Mouse (Mus musculus) liver, embryonic 14.5 days (tissue): ENCODE measurements around the gene Psmb3. TPM values are rescaled to one million over a fixed set of nuclear protein-coding genes. Genes with fewer than 3 reads are reported as not detected.

Experiments used
- ATAC-seq: fragments of 200-750 bp; cut with Nextera tagmentation; 2 replicates; pipeline ENCODE4 v1.8.0; 2017; ENCODE audit warnings: moderate number of reproducible peaks, mild to moderate bottlenecking, moderate library complexity; ENCODE audit not compliant: insufficient read depth
- DNase-seq, 3 experiments: peaks; one replicate each; pipeline ENCODE4 v3.0.0-alpha.2; 2012 to 2013; ENCODE audit warnings: low read depth in 3 of 3, low spot score in 3 of 3
- H3K27ac ChIP-seq: fragments of 300-500 bp; sonication (generic); 2 replicates; pipeline ENCODE4 v1.5.1; 2014; ENCODE audit warnings: moderate library complexity, mild to moderate bottlenecking, control low read depth, inconsistent platforms
- H3K27me3 ChIP-seq: fragments of 300-500 bp; sonication (generic); 2 replicates; pipeline ENCODE4 v1.6.1; 2014; ENCODE audit warnings: mild to moderate bottlenecking, low read length, moderate library complexity; ENCODE audit not compliant: control insufficient read depth, insufficient read depth
- H3K36me3 ChIP-seq: fragments of 300-500 bp; sonication (generic); replicated peaks from 2 replicates; pipeline ENCODE4 v1.6.1; 2014; ENCODE audit warnings: low read depth; ENCODE audit not compliant: control insufficient read depth, insufficient read depth
- H3K4me1 ChIP-seq, 2 experiments: fragments of 200-500 bp in 1 of 2; fragments of 300-500 bp in 1 of 2; sonication (generic) in 1 of 2; replicated peaks; 2 replicates each; pipeline ENCODE4 v1.6.1; 2012 to 2014; ENCODE audit warnings: antibody characterized with exemption in 1 of 2, inconsistent platforms in 1 of 2, low read length in 1 of 2; ENCODE audit not compliant: control insufficient read depth in 2 of 2, insufficient read depth in 2 of 2
- H3K4me2 ChIP-seq: fragments of 300-500 bp; sonication (generic); 2 replicates; pipeline ENCODE4 v1.6.1; 2014; ENCODE audit warnings: low read depth, mild to moderate bottlenecking, control low read depth, moderate library complexity
- H3K4me3 ChIP-seq, 2 experiments: fragments of 200-500 bp in 1 of 2; fragments of 300-500 bp in 1 of 2; sonication (generic) in 1 of 2; 2 replicates each; pipeline ENCODE4 v1.5.1; 2012 to 2014; ENCODE audit warnings: low read depth in 2 of 2, low read length in 2 of 2, mild to moderate bottlenecking in 2 of 2, control low read depth in 1 of 2, inconsistent platforms in 1 of 2, moderate library complexity in 1 of 2; ENCODE audit not compliant: insufficient read depth in 1 of 2
- H3K9ac ChIP-seq: fragments of 300-500 bp; sonication (generic); replicated peaks from 2 replicates; pipeline ENCODE4 v1.6.1; 2014; ENCODE audit warnings: mild to moderate bottlenecking, control low read depth, moderate library complexity
- H3K9me3 ChIP-seq: fragments of 300-500 bp; sonication (generic); 2 replicates; pipeline ENCODE4 v1.6.1; 2016; ENCODE audit warnings: low read length, mixed read lengths; ENCODE audit not compliant: control insufficient read depth
- CTCF ChIP-seq: IDR thresholded peaks from 2 replicates; pipeline ENCODE4 v1.5.1; 2016; ENCODE audit warnings: antibody characterized with exemption, low read depth, control low read depth
- EP300 ChIP-seq: IDR thresholded peaks from 2 replicates; pipeline ENCODE4 v1.6.1; 2016; ENCODE audit warnings: antibody characterized with exemption, low read depth
- WGBS: fragments of 180-500 bp; shearing (Covaris S2); extraction: QIAGEN DNeasy Blood & Tissue Kit; methylation state at CpG from one replicate; pipeline ENCODE4 v1.1.7; 2014; ENCODE audit not compliant: insufficient replicate concordance; 5-methylcytosine and 5-hydroxymethylcytosine counted together
- polyA plus RNA-seq, 2 experiments: library from polyadenylated mRNA; depleted of rRNA in 1 of 2; stranded (reverse) in 1 of 2; unstranded in 1 of 2; fragments of >200 nt; fragmentation: Nextera tagmentation in 1 of 2; extraction: Ambion mirVana in 1 of 2; gene quantifications; 2 replicates each; pipeline versions ENCODE4 v1.2.1 to v1.2.3; 2012 to 2014

Gene Psmb3
- polyA plus RNA-seq, 2 experiments = 197 to 330 TPM

DNA sequence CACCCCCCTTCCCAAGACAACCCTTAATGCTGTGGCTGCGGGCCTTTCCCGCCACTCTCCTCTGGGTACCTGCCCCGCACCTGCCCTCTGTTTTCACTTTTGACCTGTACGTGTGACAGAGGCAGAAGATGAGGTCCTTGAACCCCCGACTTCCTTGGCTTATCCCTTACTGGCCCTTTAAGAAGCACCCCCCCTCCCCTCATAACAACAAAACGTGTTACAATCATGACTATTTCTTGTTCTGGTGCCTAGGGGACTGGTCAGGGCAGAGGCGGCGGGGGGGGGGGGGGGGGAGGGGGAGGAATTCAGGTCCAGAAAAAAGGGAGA lies 38.9 kb upstream of the Psmb3 start:
- H3K36me3 ChIP-seq = no peaks in the 10 kb centered on the region
- 4% methylated on average over 8 of the region's 8 CpGs for WGBS

DNA sequence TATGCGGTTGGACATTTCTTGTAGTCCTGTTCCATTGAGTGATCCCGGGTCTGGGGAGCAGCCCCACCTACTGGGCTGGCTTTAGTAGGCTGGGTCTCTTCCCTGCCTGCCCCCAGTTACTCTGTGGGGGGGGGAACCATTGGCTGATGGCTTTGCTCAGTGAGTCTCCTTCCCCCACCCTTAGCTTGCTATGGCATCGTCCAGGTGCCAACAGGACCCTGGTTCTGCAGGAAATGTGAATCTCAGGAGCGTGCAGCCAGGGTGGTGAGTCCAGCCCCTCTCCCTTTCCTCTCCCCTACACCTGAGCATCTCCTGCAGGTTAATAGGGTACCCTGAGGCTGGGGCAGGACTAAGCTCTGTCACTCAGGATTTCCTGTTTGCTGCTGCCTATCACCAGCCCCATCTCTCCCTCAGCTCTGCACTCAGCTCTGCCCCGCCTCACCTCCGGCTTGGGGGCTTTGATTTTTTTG lies 38.4 kb upstream of the Psmb3 start:
- TF ChIP-seq EP300 = no peak
- peak; percentile 17; the same call in 1 of the 2 replicates for TF ChIP-seq CTCF
- H3K27ac ChIP-seq = no peak overlapping the region
- no peaks in the 10 kb centered on the region for H3K36me3 ChIP-seq
- no peak overlapping the region for H3K9ac ChIP-seq
- H3K9me3 ChIP-seq = no peaks in the 10 kb centered on the region
- WGBS = 18% methylated on average over 6 of the region's 6 CpGs
- DNase-seq (no peak), ATAC-seq (no peak)
- peaks cover 0 to 3% of the 10 kb centered on the region in 2 experiments; a peak in 1 of 4 replicates for H3K4me1 ChIP-seq
- no peak overlapping the region for H3K4me2 ChIP-seq
- H3K27me3 ChIP-seq = peaks cover 56% of the 10 kb centered on the region
- H3K4me3 ChIP-seq = no peak overlapping the region

More for the DNA sequence above, 38.9 kb upstream of the Psmb3 start:
- DNase-seq = no peak
- Histone ChIP-seq H3K9me3 (no peaks in the 10 kb centered on the region), H3K27ac (no peak overlapping the region), H3K27me3 (peaks cover 61% of the 10 kb centered on the region), H3K4me2 (peak overlapping the region; percentile 60), H3K4me1 (peaks cover 0 to 4% of the 10 kb centered on the region in 2 experiments; a peak in 1 of 4 replicates), H3K4me3 (peak overlapping the region; percentile 48 to 59; a peak in 3 of 4 replicates), H3K9ac (no peak overlapping the region)
- no peak for ATAC-seq
- TF ChIP-seq EP300 (no peak), CTCF (no peak)

DNA sequence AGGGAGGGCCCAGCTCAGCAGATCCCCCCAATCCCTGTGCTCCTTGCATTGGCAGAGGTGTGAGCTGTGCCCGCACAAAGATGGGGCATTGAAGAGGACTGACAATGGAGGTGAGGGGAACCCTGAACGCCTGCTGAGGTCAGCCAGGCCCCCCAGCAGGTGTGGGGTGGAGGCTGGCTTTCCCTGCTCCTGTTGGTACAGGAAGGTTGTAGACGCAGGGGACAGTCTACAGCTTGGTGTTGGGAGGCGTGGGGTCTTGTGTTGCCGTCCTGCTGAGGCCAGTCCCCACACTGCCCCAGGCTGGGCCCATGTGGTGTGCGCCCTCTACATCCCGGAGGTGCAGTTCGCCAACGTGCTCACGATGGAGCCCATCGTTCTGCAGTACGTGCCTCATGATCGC lies 37.8 kb upstream of the Psmb3 start:
- H3K4me1 ChIP-seq = peaks cover 0 to 3% of the 10 kb centered on the region in 2 experiments; a peak in 1 of 4 replicates
- no peak for TF ChIP-seq EP300
- DNase-seq (no peak), ATAC-seq (no peak)
- 70% methylated on average over 13 of the region's 13 CpGs for WGBS
- H3K4me3 ChIP-seq = no peak overlapping the region
- no peaks in the 10 kb centered on the region for H3K9me3 ChIP-seq
- no peak overlapping the region for H3K4me2 ChIP-seq
- H3K36me3 ChIP-seq = no peaks in the 10 kb centered on the region
- no peak overlapping the region for H3K9ac ChIP-seq
- peaks cover 50% of the 10 kb centered on the region for H3K27me3 ChIP-seq
- no peak overlapping the region for H3K27ac ChIP-seq

DNA sequence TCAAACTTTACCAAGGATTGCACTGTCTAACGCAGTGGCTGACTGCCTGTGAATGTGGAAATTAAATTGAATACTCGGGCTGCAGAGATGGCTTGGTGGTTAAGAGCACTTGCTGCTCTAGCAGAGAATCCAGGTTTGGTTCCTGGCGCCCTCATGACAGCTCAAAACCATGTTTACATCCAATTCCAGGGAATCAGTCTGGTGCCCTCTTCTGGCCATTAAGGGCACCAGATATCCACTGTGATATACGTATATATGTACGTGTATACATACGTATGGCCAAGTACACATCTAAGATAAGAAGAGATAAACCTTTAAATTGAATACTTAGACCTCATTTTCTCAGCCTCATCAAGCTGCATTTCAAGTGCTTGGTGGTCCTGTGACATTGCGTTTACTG lies 37.0 kb upstream of the Psmb3 start:
- no peak for TF ChIP-seq EP300
- TF ChIP-seq CTCF = peak; percentile 42
- Histone ChIP-seq H3K27me3 (peaks cover 42% of the 10 kb centered on the region), H3K4me2 (no peak overlapping the region), H3K4me1 (no peaks in the 10 kb centered on the region; a peak in 1 of 4 replicates), H3K9me3 (no peaks in the 10 kb centered on the region), H3K36me3 (no peaks in the 10 kb centered on the region), H3K9ac (no peak overlapping the region), H3K27ac (no peak overlapping the region), H3K4me3 (no peak overlapping the region)
- no peak for ATAC-seq
- DNase-seq = no peak
- WGBS = 74% methylated on average over 7 of the region's 7 CpGs

DNA sequence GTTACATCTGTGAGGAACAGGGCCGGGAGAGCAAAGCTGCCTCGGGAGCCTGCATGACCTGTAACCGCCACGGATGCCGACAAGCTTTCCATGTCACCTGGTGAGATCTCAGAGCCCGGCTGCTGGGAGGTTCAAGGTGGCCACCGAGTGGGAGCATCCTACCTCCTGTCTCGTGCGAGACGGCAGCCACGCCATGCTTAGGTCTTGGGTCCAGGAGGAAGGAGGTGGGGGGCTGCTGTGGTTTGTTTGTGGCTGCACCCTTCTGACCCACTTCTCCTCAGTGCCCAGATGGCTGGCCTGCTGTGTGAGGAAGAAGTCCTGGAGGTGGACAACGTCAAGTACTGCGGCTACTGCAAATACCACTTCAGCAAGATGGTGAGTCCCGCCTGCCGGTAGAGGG lies 36.4 kb upstream of the Psmb3 start:
- DNase-seq (no peak), ATAC-seq (no peak)
- Histone ChIP-seq H3K36me3 (no peaks in the 10 kb centered on the region), H3K4me2 (no peak overlapping the region), H3K4me1 (no peaks in the 10 kb centered on the region; a peak in 1 of 4 replicates), H3K9ac (no peak overlapping the region), H3K4me3 (no peak overlapping the region), H3K9me3 (no peaks in the 10 kb centered on the region), H3K27ac (no peak overlapping the region), H3K27me3 (peaks cover 36% of the 10 kb centered on the region)
- 62% methylated on average over 15 of the region's 15 CpGs for WGBS
- no peak for TF ChIP-seq EP300
- no peak for TF ChIP-seq CTCF
